Mouse (Mus musculus): ENCODE data around the gene Zfp790. TPM values are rescaled to one million over a fixed set of nuclear protein-coding genes. Genes with fewer than 3 reads are reported as not detected.

The Zfp790 gene
- 15.1 and 15.8 TPM in 2 replicates for polyA plus RNA-seq (2015; fragmentation: Nextera tagmentation; extraction: Ambion mirVana)

DNA sequence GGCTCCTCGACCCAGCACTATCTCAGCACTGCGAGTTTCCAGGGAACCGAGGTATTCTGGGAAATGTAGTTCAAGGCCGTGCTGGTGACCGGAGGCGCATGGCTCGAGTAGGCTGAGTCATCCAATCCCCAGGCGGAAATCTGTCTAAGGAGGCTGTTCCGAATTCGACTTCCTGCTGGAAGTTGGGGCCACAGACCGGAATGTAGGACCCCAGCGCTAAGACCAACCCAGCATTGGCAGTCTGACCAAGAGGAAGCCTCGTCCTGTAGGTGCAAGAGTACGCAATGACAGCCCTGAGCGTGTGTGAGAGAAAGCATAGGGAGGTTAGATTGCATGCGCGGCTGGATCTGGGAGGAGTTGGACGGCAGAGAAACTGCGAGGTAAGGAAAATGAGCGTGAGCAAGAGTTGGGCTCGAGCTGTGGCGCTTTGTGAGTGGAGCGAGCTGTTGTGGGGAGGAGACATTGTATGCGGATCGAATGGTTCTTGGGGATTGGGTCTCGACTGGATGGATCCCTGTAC, at the start of gene Zfp790:
Gene Zfp790 (plus strand): TSS at position 205 of the 520 bp plus-strand sequence.
- H3K27ac ChIP-seq (ENCODE audit: low read length) = peak within 1 kb of the TSS; percentile 89
- under 1% methylated on average over 26 of the region's 26 CpGs for WGBS
- peak within 1 kb of the TSS; percentile 65 for H3K4me3 ChIP-seq (ENCODE audit: low read length)
- H3K27me3 ChIP-seq (ENCODE audit: insufficient read depth, low read length) = no peaks in the 10 kb centered on the region
- H3K9me3 ChIP-seq (ENCODE audit: low read length) = no peaks in the 10 kb centered on the region
- peak within 1 kb of the TSS; percentile 76 for H3K9ac ChIP-seq (replicated peaks; ENCODE audit: low read length)
- peaks cover 27% of the 10 kb centered on the region for H3K4me1 ChIP-seq (ENCODE audit: insufficient read depth, low read length)
- H3K4me2 ChIP-seq (replicated peaks; ENCODE audit: low read depth, low read length) = peak within 1 kb of the TSS; percentile 90
- peak; percentile 97 for ATAC-seq (ENCODE audit: low FRiP score, low TSS enrichment)
- H3K36me3 ChIP-seq (ENCODE audit: insufficient read depth, low read length) = 0 out of 2 replicates have a peak, but pooled peaks cover 3% of the 10 kb centered on the region

DNA sequence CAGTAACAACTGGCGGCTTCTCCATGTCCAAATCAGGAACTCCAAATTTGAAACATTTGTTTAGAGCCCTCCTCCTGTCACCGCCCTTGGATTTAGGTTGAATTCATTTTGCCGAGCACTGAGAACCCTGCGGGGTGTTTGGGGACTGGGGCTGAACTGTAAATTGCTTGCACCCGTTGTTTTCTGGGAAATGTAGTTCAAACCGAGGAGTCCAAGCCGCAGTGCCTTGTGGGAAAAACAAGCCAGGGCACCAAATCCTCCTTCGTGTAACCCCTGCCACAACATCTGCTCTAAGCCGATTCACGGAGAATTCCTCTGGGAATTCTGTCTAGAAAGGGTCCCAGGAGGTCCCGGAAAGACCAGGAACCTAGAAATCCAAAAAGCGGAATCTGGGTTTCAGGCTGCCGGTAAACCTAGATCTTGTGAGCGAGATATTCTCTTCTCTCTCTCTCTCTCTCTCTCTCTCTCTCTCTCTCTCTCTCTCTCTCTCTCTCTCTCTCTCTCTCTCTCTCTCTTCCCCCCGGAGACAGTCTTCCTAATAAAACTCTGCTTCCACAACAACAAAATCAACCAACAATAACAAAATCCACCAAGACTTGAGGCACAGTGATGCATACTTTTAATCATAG, 48.7 kb upstream of the Zfp790 start:
- no peaks in the 10 kb centered on the region for H3K27me3 ChIP-seq (ENCODE audit: insufficient read depth, low read length)
- under 1% methylated on average over 15 of the region's 15 CpGs for WGBS
- H3K27ac ChIP-seq (ENCODE audit: low read length) = peak overlapping the region; percentile 38; the same call in 1 of the 2 replicates
- H3K4me1 ChIP-seq (ENCODE audit: insufficient read depth, low read length) = peaks cover 17% of the 10 kb centered on the region; the same call in 1 of the 2 replicates
- peaks cover 9% of the 10 kb centered on the region; the same call in 1 of the 2 replicates for H3K36me3 ChIP-seq (ENCODE audit: insufficient read depth, low read length)
- peak overlapping the region; percentile 58 for H3K9ac ChIP-seq (replicated peaks; ENCODE audit: low read length)
- H3K9me3 ChIP-seq (ENCODE audit: low read length) = no peaks in the 10 kb centered on the region
- peak overlapping the region; percentile 61 for H3K4me2 ChIP-seq (replicated peaks; ENCODE audit: low read depth, low read length)
- ATAC-seq (ENCODE audit: low FRiP score, low TSS enrichment) = peak; percentile 55
- peak overlapping the region; percentile 75 for H3K4me3 ChIP-seq (ENCODE audit: low read length)

DNA sequence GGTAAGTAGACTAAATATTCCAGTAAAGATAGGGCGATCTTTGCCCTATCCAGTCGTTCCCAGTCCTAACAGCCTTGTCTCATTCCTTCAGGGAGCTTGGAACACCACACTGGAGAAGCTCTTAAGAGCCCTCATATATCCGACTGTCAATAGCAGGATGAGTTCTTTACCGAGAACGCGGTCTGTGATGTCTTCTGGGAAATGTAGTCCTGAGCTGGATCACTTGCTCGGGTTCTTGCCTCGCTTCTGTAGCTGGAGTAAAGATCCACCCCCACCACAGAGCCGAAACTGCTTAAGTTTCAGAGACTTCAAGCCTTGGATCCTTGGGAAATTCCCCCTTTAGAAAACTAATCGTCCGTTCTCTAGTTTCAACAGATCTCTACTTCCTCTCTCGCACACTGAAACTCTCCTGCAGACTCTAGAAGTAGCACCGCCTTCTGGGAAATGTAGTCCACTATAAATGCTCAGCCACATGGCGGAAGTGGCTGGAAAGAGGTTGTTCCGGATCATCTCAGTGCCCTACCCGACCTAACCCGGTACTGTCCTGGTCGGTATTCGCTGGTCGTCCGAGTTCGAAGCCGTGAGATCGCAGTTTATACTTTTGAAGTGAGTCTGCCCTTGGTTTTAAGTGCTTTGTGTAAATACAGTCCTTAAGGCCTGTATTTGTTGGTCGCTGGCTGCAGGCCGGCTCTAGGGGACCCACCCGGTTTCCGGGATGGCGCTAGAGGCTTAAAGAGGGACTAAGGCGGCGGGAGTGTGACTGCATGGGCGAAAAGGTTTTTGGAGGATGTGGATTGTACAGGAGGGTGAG, 47.6 kb upstream of the Zfp790 start, which contains the start of gene Zfp84:
Gene Zfp84 (plus strand): TSS at position 463 of the 811 bp plus-strand sequence.
- H3K4me2 ChIP-seq (replicated peaks; ENCODE audit: low read depth, low read length) = peak within 1 kb of the TSS; percentile 61
- H3K4me1 ChIP-seq (ENCODE audit: insufficient read depth, low read length) = peaks cover 17% of the 10 kb centered on the region; the same call in 1 of the 2 replicates
- WGBS = under 1% methylated on average over 32 of the region's 32 CpGs
- H3K36me3 ChIP-seq (ENCODE audit: insufficient read depth, low read length) = peaks cover 15% of the 10 kb centered on the region
- H3K9ac ChIP-seq (replicated peaks; ENCODE audit: low read length) = peak within 1 kb of the TSS; percentile 79
- H3K9me3 ChIP-seq (ENCODE audit: low read length) = no peaks in the 10 kb centered on the region
- H3K27ac ChIP-seq (ENCODE audit: low read length) = peak within 1 kb of the TSS; percentile 94
- H3K4me3 ChIP-seq (ENCODE audit: low read length) = peak within 1 kb of the TSS; percentile 75
- no peaks in the 10 kb centered on the region for H3K27me3 ChIP-seq (ENCODE audit: insufficient read depth, low read length)
- peak; percentile 96 for ATAC-seq (ENCODE audit: low FRiP score, low TSS enrichment)

DNA sequence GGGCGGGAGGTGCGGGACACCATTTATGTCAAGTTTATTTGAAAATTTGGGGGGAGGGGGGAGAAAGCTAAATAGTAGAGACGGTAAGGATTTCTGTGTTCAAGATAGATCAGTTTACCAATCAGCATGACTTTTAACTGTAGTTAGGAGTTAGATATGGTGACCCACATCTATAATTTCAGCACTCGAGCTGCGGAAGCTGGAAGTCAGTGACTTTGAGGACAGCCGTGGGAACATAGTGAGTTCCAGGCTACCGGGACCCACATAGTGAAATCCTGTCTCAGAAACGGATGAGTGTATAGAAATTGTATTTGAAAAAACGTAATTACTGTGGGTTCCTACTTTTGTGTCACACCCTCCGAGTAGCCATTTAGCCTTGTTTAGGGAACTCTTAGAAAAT, 46.9 kb upstream of the Zfp790 start:
- Histone ChIP-seq H3K4me2 (replicated peaks; ENCODE audit: low read depth, low read length) (peak overlapping the region; percentile 61), H3K27ac (ENCODE audit: low read length) (peak overlapping the region; percentile 94; the same call in 1 of the 2 replicates), H3K27me3 (ENCODE audit: insufficient read depth, low read length) (no peaks in the 10 kb centered on the region), H3K9me3 (ENCODE audit: low read length) (no peaks in the 10 kb centered on the region), H3K9ac (replicated peaks; ENCODE audit: low read length) (peak overlapping the region; percentile 79), H3K4me3 (ENCODE audit: low read length) (peak overlapping the region; percentile 75), H3K4me1 (ENCODE audit: insufficient read depth, low read length) (peaks cover 22% of the 10 kb centered on the region; the same call in 1 of the 2 replicates), H3K36me3 (ENCODE audit: insufficient read depth, low read length) (peaks cover 22% of the 10 kb centered on the region)
- no peak for ATAC-seq (ENCODE audit: low FRiP score, low TSS enrichment)
- 5% methylated on average over 10 of the region's 10 CpGs for WGBS

DNA sequence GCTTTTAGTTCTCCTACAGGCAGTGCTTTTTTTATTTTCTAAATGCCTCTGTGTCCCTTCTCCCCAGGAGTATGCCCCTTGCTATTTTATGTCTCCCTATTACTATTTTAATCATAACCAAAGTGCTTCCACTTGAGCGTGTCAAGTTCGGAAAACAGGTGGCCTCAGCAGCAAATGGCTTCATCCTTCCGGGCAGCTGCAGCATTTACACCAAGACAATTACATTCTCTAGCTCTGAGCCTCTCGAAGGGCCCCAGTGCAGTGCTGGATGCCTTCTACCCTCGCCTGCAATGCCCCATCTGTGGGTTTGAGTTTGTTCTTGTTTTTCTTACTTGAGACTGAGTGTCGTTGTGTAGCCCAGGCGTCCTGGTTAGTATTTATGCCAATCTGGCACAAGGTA, 42.4 kb upstream of the Zfp790 start:
- Histone ChIP-seq H3K36me3 (ENCODE audit: insufficient read depth, low read length) (peaks cover 66% of the 10 kb centered on the region), H3K4me2 (replicated peaks; ENCODE audit: low read depth, low read length) (no peak overlapping the region), H3K27me3 (ENCODE audit: insufficient read depth, low read length) (no peaks in the 10 kb centered on the region), H3K4me3 (ENCODE audit: low read length) (no peak overlapping the region), H3K27ac (ENCODE audit: low read length) (peak overlapping the region; percentile 68), H3K9ac (replicated peaks; ENCODE audit: low read length) (no peak overlapping the region), H3K9me3 (ENCODE audit: low read length) (peaks cover 4% of the 10 kb centered on the region; the same call in 1 of the 2 replicates), H3K4me1 (ENCODE audit: insufficient read depth, low read length) (peaks cover 23% of the 10 kb centered on the region; the same call in 1 of the 2 replicates)
- WGBS = 79% methylated on average over 7 of the region's 7 CpGs
- ATAC-seq (ENCODE audit: low FRiP score, low TSS enrichment) = no peak

DNA sequence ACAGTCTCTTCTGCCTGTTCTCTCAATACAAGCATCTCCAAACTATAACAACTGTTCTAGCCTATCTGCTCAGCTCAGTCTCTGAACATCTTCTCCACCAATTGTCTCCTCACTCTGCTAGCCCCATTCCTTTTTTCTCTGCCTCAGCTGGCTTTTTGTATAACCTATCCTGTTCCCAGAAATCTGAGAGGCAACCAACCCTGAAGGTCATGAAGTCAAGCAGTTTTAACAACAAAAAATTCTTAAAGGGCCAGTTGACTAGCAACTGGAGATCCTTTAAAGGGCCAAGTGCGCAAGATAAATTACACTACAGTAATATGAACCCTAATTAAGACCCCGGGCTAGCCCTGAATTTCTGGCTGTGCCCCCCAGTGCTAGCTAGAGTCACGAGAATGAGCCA, 41.5 kb upstream of the Zfp790 start:
- peaks cover 72% of the 10 kb centered on the region for H3K36me3 ChIP-seq (ENCODE audit: insufficient read depth, low read length)
- ATAC-seq (ENCODE audit: low FRiP score, low TSS enrichment) = no peak
- WGBS = 49% methylated on average over 3 of the region's 3 CpGs
- peak overlapping the region; percentile 68 for H3K27ac ChIP-seq (ENCODE audit: low read length)
- no peak overlapping the region for H3K4me3 ChIP-seq (ENCODE audit: low read length)
- H3K4me1 ChIP-seq (ENCODE audit: insufficient read depth, low read length) = peaks cover 21% of the 10 kb centered on the region; the same call in 1 of the 2 replicates
- H3K9me3 ChIP-seq (ENCODE audit: low read length) = peaks cover 4% of the 10 kb centered on the region; the same call in 1 of the 2 replicates
- no peak overlapping the region for H3K9ac ChIP-seq (replicated peaks; ENCODE audit: low read length)
- no peaks in the 10 kb centered on the region for H3K27me3 ChIP-seq (ENCODE audit: insufficient read depth, low read length)
- no peak overlapping the region for H3K4me2 ChIP-seq (replicated peaks; ENCODE audit: low read depth, low read length)

DNA sequence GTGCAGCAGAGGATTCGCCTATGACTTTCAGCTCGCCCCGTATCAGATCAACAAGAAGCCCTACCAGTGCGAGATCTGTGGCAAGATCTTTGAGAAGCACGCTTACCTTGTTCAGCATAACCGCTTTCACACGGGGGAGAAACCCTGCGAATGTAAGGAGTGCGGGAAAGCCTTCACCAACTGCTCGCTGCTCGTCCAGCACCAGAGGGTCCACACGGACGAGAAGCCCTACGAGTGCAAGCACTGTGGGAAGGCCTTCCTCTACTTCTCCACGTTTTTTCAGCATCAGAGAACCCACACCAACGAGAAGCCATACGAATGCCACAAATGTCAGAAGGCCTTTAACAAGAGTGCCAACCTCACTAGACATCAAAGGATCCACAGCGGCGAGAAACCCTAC, 39.3 kb upstream of the Zfp790 start:
- peaks cover 71% of the 10 kb centered on the region for H3K36me3 ChIP-seq (ENCODE audit: insufficient read depth, low read length)
- H3K4me1 ChIP-seq (ENCODE audit: insufficient read depth, low read length) = peaks cover 12% of the 10 kb centered on the region; the same call in 1 of the 2 replicates
- no peak overlapping the region for H3K9ac ChIP-seq (replicated peaks; ENCODE audit: low read length)
- no peak overlapping the region for H3K4me2 ChIP-seq (replicated peaks; ENCODE audit: low read depth, low read length)
- no peaks in the 10 kb centered on the region for H3K27me3 ChIP-seq (ENCODE audit: insufficient read depth, low read length)
- H3K9me3 ChIP-seq (ENCODE audit: low read length) = peaks cover 4% of the 10 kb centered on the region; the same call in 1 of the 2 replicates
- WGBS = 92% methylated on average over 19 of the region's 19 CpGs
- H3K27ac ChIP-seq (ENCODE audit: low read length) = no peak overlapping the region
- no peak overlapping the region for H3K4me3 ChIP-seq (ENCODE audit: low read length)
- no peak for ATAC-seq (ENCODE audit: low FRiP score, low TSS enrichment)

DNA sequence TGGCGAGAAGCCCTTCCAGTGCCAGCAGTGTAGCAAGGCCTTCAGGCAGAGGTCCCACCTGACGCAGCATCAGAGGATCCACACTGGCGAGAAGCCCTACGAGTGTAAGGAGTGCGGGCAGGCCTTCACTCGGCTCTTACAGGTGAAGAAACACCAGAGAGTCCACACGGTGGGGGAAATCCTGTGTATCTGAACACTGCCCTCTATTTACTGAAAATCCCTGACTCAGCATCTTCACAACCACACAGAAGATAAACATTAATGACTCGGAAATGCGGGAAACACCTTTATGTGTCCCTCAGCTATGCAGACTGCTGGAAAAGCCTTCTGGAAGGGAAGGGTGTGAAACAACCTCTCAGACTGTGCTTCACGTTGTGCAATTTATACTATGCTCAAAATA, 38.5 kb upstream of the Zfp790 start:
- no peak overlapping the region for H3K4me3 ChIP-seq (ENCODE audit: low read length)
- H3K36me3 ChIP-seq (ENCODE audit: insufficient read depth, low read length) = peaks cover 63% of the 10 kb centered on the region
- H3K27ac ChIP-seq (ENCODE audit: low read length) = no peak overlapping the region
- no peak overlapping the region for H3K4me2 ChIP-seq (replicated peaks; ENCODE audit: low read depth, low read length)
- H3K9ac ChIP-seq (replicated peaks; ENCODE audit: low read length) = no peak overlapping the region
- peaks cover 4% of the 10 kb centered on the region; the same call in 1 of the 2 replicates for H3K9me3 ChIP-seq (ENCODE audit: low read length)
- 94% methylated on average over 10 of the region's 10 CpGs for WGBS
- H3K27me3 ChIP-seq (ENCODE audit: insufficient read depth, low read length) = no peaks in the 10 kb centered on the region
- peaks cover 12% of the 10 kb centered on the region; the same call in 1 of the 2 replicates for H3K4me1 ChIP-seq (ENCODE audit: insufficient read depth, low read length)
- ATAC-seq (ENCODE audit: low FRiP score, low TSS enrichment) = no peak

DNA sequence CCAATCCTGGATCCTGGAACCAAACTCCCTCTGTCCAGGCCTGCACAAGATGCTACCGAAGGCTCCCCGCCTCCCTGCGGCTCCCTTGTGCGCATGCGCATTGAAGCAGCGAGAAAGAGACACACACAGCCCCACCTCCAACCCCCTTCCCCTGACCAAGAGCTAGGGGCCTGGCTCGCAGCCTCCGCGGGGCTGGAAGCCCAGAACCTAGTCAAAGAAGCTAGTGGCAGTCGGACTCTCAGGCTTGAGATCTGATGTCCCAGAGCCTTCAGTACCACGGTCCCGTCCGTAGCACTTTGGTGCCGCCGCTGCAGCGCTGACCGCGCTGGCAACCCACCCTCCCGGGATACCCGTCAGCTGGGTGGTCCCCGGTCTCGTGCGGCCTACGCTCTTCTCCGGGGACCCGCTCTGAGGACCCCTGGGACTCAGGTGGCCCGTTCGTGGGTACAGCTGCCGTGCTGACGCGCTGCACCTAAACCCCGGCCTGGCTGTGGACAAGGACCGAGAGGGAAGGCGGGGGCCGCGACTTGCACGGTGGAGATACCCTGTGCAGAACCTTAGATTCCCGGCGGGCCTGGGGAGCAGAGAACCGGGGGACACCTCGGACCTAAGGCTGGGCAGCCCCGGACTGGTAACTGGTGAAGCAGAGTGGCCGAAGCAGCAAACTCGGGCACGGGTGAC, 31.9 kb upstream of the Zfp790 start, which contains the start of gene Zfp30:
Gene Zfp30 (plus strand): TSS at position 128 of the 681 bp plus-strand sequence.
- Histone ChIP-seq H3K27ac (ENCODE audit: low read length) (peak within 1 kb of the TSS; percentile 89), H3K36me3 (ENCODE audit: insufficient read depth, low read length) (peaks cover 22% of the 10 kb centered on the region), H3K9ac (replicated peaks; ENCODE audit: low read length) (peak within 1 kb of the TSS; percentile 92), H3K27me3 (ENCODE audit: insufficient read depth, low read length) (no peaks in the 10 kb centered on the region), H3K9me3 (ENCODE audit: low read length) (no peaks in the 10 kb centered on the region), H3K4me3 (ENCODE audit: low read length) (peak within 1 kb of the TSS; percentile 82), H3K4me2 (replicated peaks; ENCODE audit: low read depth, low read length) (peak within 1 kb of the TSS; percentile 78), H3K4me1 (ENCODE audit: insufficient read depth, low read length) (peaks cover 5% of the 10 kb centered on the region)
- peak; percentile 98 for ATAC-seq (ENCODE audit: low FRiP score, low TSS enrichment)
- under 1% methylated on average over 45 of the region's 45 CpGs for WGBS
